Mouse (Mus musculus) ES-E14 (cell line): ENCODE measurements around the gene Fiz1. TPM values are rescaled to one million over a fixed set of nuclear protein-coding genes. Genes with fewer than 3 reads are reported as not detected.

ENCODE experiments used
- DNase-seq: peaks from one replicate; pipeline ENCODE4 v3.0.0-alpha.2; 2013; ENCODE audit warnings: low read depth, low spot score
- H3K27ac ChIP-seq: 2 replicates; pipeline ENCODE4 v1.5.1; 2012; ENCODE audit warnings: low read depth, mild to moderate bottlenecking, low read length, moderate library complexity, mixed read lengths; ENCODE audit not compliant: poor library complexity, insufficient read depth, severe bottlenecking
- H3K36me3 ChIP-seq: 2 replicates; pipeline ENCODE4 v1.6.1; 2012; ENCODE audit warnings: mild to moderate bottlenecking, low read length, moderate library complexity, mixed read lengths; ENCODE audit not compliant: control insufficient read depth, poor library complexity, insufficient read depth, severe bottlenecking
- H3K4me1 ChIP-seq, 2 experiments: fragments of 150-350 bp in 1 of 2; sonication (generic) in 1 of 2; 2 replicates each; pipeline ENCODE4 v1.6.1; 2012; ENCODE audit warnings: low read length in 2 of 2, mild to moderate bottlenecking in 1 of 2, mixed read lengths in 1 of 2; ENCODE audit not compliant: control insufficient read depth in 2 of 2, insufficient read depth in 2 of 2, poor library complexity in 1 of 2
- H3K4me3 ChIP-seq, 2 experiments: fragments of 150-350 bp in 1 of 2; sonication (generic) in 1 of 2; 2 replicates each; pipeline ENCODE4 v1.5.1; 2012; ENCODE audit warnings: low read length in 2 of 2, low read depth in 1 of 2, mild to moderate bottlenecking in 1 of 2, mixed read lengths in 1 of 2; ENCODE audit not compliant: insufficient read depth in 1 of 2, poor library complexity in 1 of 2, severe bottlenecking in 1 of 2
- H3K9ac ChIP-seq: 2 replicates; pipeline ENCODE4 v1.6.1; 2012; ENCODE audit warnings: low read depth, mild to moderate bottlenecking, low read length, mixed read lengths; ENCODE audit not compliant: poor library complexity, insufficient read depth, severe bottlenecking
- H3K9me3 ChIP-seq: fragments of 150-350 bp; sonication (generic); 2 replicates; pipeline ENCODE4 v1.6.1; 2012; ENCODE audit warnings: low read depth, mild to moderate bottlenecking, low read length; ENCODE audit not compliant: control insufficient read depth, insufficient read depth
- CHD2 ChIP-seq: IDR thresholded peaks from 2 replicates; pipeline ENCODE4 v1.6.1; 2014; ENCODE audit warnings: mild to moderate bottlenecking, low read depth, low read length, inconsistent platforms
- HCFC1 ChIP-seq: IDR thresholded peaks from 2 replicates; pipeline ENCODE4 v1.6.1; 2012; ENCODE audit warnings: low read length, inconsistent platforms, borderline replicate concordance; ENCODE audit not compliant: insufficient read depth
- MAFK ChIP-seq: IDR thresholded peaks from 2 replicates; pipeline ENCODE4 v1.6.1; 2014; ENCODE audit warnings: mild to moderate bottlenecking, low read depth, low read length, inconsistent platforms; ENCODE audit not compliant: insufficient read depth
- ZC3H11A ChIP-seq: IDR thresholded peaks from 2 replicates; pipeline ENCODE4 v1.6.1; 2012; ENCODE audit warnings: low read depth, mild to moderate bottlenecking, inconsistent platforms, low read length, borderline replicate concordance
- ZNF384 ChIP-seq: IDR thresholded peaks from 2 replicates; pipeline ENCODE4 v1.6.1; 2012; ENCODE audit warnings: low read depth, low read length, inconsistent platforms
- in situ Hi-C, 2 experiments: fragments of 600-800 bp; cut with MboI; formaldehyde crosslinking; loops; one replicate each; pipeline ENCODE4 v1.15.1; 2025; ENCODE audit warnings: low sequenced_read_pairs in 2 of 2, inconsistent platforms in 1 of 2; ENCODE audit not compliant: unreplicated experiment in 2 of 2
- total RNA-seq: library from RNA; depleted of rRNA; stranded (reverse); fragments of 300-350 nt; gene quantifications from 2 replicates; pipeline ENCODE4 v1.2.3, GENCODE M21; 2012

The Fiz1 gene
- total RNA-seq, 1 experiment: 47.4 TPM

DNA sequence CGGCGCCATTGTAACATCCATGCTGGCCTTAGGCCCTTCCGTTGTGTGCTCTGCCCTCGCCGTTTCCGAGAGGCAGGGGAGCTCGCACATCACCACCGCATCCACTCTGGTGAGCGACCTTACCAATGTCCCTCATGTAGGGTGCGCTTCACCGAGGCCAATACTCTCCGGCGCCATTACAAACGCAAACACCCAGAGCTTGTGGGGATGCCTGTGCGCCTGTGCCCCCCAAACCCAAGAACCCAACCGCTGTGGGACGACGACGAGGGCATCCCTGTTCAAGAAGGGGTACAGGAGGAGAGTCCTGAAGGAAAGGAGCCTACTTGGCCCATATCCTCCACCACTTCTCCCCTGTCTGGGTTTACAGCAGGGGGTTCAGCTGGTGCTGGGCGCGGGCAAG, 3.4 kb upstream of the Fiz1 start:
- DNase-seq: no peak
- H3K36me3 ChIP-seq: peaks cover 8% of the 10 kb centered on the region; the same call in 1 of the 2 replicates
- H3K4me1 ChIP-seq: peaks cover 7 to 15% of the 10 kb centered on the region in 2 experiments; a peak in 3 of 4 replicates
- no peak for TF ChIP-seq HCFC1
- no peak for TF ChIP-seq ZNF384
- TF ChIP-seq MAFK: no peak
- TF ChIP-seq ZC3H11A: no peak
- no peak for TF ChIP-seq CHD2
- H3K27ac ChIP-seq: no peak overlapping the region
- in situ Hi-C loops: no loop called here
- H3K9me3 ChIP-seq: no peaks in the 10 kb centered on the region
- peak overlapping the region; percentile 23 to 38; a peak in 3 of 4 replicates for H3K4me3 ChIP-seq
- H3K9ac ChIP-seq: peak overlapping the region; percentile 40

DNA sequence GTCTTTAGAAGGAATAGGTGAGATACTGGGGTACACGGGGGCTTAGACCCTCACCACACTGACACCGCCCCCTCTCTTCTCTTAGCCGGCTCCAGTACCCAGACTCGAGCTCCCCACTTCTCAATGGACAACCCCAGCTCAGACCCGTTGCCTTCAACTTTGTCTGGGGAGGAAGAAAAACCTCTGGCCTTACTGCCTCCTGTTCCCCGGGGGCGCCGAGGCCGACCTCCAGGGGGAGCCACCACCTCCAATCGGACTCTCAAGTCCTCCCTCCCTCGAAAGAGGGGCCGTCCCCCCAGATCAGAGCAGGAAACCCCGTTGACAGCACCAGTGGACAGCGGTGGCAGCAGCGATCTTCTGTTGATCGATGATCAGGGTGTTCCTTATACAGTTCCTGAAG, 2.9 kb upstream of the Fiz1 start:
- Histone ChIP-seq H3K4me1 (peaks cover 7 to 17% of the 10 kb centered on the region in 2 experiments; a peak in 3 of 4 replicates), H3K4me3 (peak overlapping the region; percentile 23 to 38; a peak in 3 of 4 replicates), H3K27ac (no peak overlapping the region), H3K9ac (peak overlapping the region; percentile 40; the same call in 1 of the 2 replicates), H3K36me3 (peaks cover 8% of the 10 kb centered on the region), H3K9me3 (no peaks in the 10 kb centered on the region)
- no peak for DNase-seq
- in situ Hi-C loops: no loop called here
- TF ChIP-seq CHD2: no peak
- TF ChIP-seq ZC3H11A: no peak
- no peak for TF ChIP-seq ZNF384
- no peak for TF ChIP-seq MAFK
- no peak for TF ChIP-seq HCFC1

DNA sequence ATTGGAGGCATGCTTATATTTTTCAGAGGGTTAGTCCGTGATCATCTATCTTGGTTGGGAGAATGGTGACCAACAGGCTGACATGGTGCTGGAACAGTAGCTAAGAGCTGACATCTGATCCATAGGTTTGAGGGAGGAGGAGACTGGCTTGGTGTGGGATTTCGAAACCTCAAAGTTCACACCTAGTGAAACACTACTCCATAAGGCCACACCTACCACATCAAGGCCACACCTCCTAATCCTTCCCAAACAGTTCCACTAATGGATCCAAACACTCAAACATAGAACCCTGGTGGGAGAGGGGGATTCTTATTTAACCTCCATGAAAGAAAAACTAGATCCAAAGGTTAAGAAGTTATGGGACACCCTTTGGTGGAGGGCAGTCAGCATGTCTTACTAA, 2.4 kb upstream of the Fiz1 start:
- H3K4me3 ChIP-seq: no peak overlapping the region
- H3K9me3 ChIP-seq: no peaks in the 10 kb centered on the region
- no peak for DNase-seq
- H3K36me3 ChIP-seq: peaks cover 7% of the 10 kb centered on the region
- TF ChIP-seq ZNF384: no peak
- no peak for TF ChIP-seq ZC3H11A
- TF ChIP-seq HCFC1: no peak
- no peak for TF ChIP-seq CHD2
- no peak for TF ChIP-seq MAFK
- peaks cover 7 to 15% of the 10 kb centered on the region in 2 experiments; a peak in 3 of 4 replicates for H3K4me1 ChIP-seq
- in situ Hi-C loops: no loop called here
- no peak overlapping the region for H3K27ac ChIP-seq
- no peak overlapping the region for H3K9ac ChIP-seq

DNA sequence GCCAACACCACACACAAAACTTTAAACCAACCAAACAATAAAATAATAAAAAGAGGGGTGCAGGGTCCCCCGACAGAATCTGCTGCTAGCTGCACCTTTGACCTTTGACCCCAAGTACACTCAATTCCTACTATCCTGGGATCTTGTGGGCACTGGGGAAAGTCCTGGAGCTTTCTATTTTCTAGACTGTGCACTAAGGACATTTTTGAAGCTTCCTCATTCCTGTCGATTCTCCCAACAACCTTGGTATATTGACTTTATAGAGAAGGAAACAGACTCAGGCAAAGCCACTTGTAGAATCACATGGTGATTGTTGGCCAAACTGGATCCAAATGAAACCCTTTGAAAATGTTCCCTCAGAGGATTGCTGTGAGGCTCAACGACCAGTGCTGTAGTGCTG, 1.6 kb upstream of the Fiz1 start:
- no peaks in the 10 kb centered on the region for H3K9me3 ChIP-seq
- no peak overlapping the region; the same call in 1 of the 2 replicates for H3K27ac ChIP-seq

More for the DNA sequence above, 1.6 kb upstream of the Fiz1 start:
- peak overlapping the region; percentile 63; the same call in 1 of the 2 replicates for H3K9ac ChIP-seq
- TF ChIP-seq CHD2: no peak
- no peak for TF ChIP-seq ZNF384
- TF ChIP-seq HCFC1: no peak
- H3K4me3 ChIP-seq: peak overlapping the region; percentile 71 to 95
- in situ Hi-C loops: no loop called here
- H3K4me1 ChIP-seq: peaks cover 7 to 23% of the 10 kb centered on the region in 2 experiments; a peak in 3 of 4 replicates
- H3K36me3 ChIP-seq: peaks cover 15% of the 10 kb centered on the region
- DNase-seq: no peak
